Mouse (Mus musculus) olfactory bulb, adult 2 months (tissue): Measurements from ENCODE around the gene Kctd2.
"Not testable (repeated sequence)": the region's sequence is repeated elsewhere in the genome, so short reads cannot be mapped to it uniquely, and the experiment has no call there.

Source experiments
- CTCF ChIP-seq: fragments of 200-500 bp; IDR thresholded peaks from 2 replicates; pipeline ENCODE4 v1.5.1; 2012; ENCODE audit warnings: low read depth, mild to moderate bottlenecking, low read length, moderate library complexity; ENCODE audit not compliant: insufficient read depth
- POLR2A ChIP-seq: fragments of 200-500 bp; IDR thresholded peaks from 2 replicates; pipeline ENCODE4 v1.6.1; 2012; ENCODE audit warnings: mild to moderate bottlenecking, low read depth, low read length, moderate library complexity; ENCODE audit not compliant: insufficient read depth

GRCm38 (mm10) chr11:115454822-115455221 is 34.9 kb downstream of the Kctd2 start:
- not testable (repeated sequence) for TF ChIP-seq CTCF, POLR2A
